Mouse (Mus musculus): ENCODE data around the gene Fggy. TPM values are rescaled to one million over a fixed set of nuclear protein-coding genes. Genes with fewer than 3 reads are reported as not detected.

Fggy gene
- total and polyA plus RNA-seq, 3 experiments = 3.8 to 9.7 (median 7.4) TPM

DNA sequence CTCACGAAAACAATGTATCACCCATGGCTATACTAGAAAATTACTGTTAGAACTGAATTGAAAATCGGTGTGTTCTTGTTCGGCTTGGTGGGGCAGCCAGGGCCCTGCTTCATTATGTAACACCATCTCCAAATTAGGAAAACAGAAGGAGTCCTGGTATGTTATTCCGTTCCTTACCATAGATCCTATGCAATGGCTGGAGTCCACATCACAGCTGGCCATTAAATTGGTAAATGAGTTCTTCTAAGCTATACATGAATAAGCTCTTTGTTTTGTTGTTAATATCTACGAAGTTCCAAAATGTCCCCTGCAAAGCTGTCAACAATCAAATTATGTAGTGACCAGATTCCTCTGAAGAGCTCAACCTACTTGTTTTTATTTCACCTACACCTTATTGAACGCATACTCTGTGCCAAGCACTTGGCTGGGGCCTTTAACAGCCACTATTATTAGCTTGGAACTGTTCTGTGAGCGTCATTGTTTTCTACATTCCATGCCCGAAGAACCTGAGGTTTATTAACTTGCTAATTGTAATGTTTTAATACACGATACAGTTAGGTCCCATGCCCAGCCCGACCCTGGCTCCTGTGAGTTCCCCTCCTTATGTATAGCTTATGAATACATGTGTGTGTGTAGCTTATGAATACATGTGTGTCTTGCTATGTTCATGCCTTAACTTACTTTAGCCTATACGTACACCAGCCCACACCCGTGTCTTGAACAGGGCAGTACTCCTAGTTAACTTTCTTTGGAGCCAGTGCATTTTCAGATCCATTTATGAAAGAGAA, 190.3 kb downstream of the Fggy start:
- Histone ChIP-seq H3K79me2 (replicated peaks; ENCODE audit: control insufficient read depth, insufficient read depth, low read length) (no peaks in the 10 kb centered on the region), H3K4me3 (no peak overlapping the region), H3K27ac (0 out of 2 replicates have a peak overlapping the region, but pooled peaks have one; percentile 15), H3K36me3 (ENCODE audit: control insufficient read depth, insufficient read depth, low read length) (peaks cover 3% of the 10 kb centered on the region; the same call in 1 of the 2 replicates), H3K9ac (ENCODE audit: low read depth, low read length) (no peak overlapping the region), H3K4me1 (ENCODE audit: control insufficient read depth, insufficient read depth, low read length) (peaks cover 3% of the 10 kb centered on the region; the same call in 1 of the 2 replicates), H3K27me3 (ENCODE audit: control insufficient read depth, insufficient read depth, low read length) (no peaks in the 10 kb centered on the region)
- DNase-seq = no peak
- TF ChIP-seq CTCF (IDR thresholded peaks at IDR 0.05) (no peak), POLR2A (IDR thresholded peaks at IDR 0.05; ENCODE audit: insufficient read depth, low read depth, low read length) (no peak), EP300 (IDR thresholded peaks at IDR 0.05; ENCODE audit: insufficient read depth, low read depth, low read length) (no peak)
- WGBS = 79% methylated on average over 12 of the region's 12 CpGs
- intact Hi-C loops (cut with DNase I) = loop anchor here (5.0 to 10.0 kb wide), 2 partner anchors 100 to 453 kb away; no protein-coding TSS in a partner anchor

DNA sequence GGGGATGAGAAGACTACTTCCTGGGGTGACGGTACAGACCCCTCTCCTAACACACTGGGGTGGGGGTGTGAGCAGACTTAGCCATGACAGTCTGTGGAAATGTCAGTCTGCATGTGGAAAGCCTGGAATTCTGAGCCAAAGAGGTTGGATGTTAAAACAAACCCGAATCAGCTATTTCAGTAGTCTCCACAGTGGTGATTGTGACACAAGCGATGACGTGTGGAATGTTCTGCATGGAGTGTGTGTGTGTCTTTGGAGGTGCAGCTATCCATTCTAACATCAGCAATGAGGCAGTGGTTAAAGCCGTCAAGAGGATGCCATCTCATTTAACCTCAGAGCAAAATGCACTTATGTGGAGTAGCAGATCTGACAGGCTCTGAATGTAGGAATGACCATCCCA, 192.9 kb downstream of the Fggy start:
- intact Hi-C loops (cut with DNase I) = no loop called here
- Histone ChIP-seq H3K27ac (no peak overlapping the region), H3K79me2 (replicated peaks; ENCODE audit: control insufficient read depth, insufficient read depth, low read length) (no peaks in the 10 kb centered on the region), H3K4me1 (ENCODE audit: control insufficient read depth, insufficient read depth, low read length) (no peaks in the 10 kb centered on the region), H3K9ac (ENCODE audit: low read depth, low read length) (no peak overlapping the region), H3K36me3 (ENCODE audit: control insufficient read depth, insufficient read depth, low read length) (no peaks in the 10 kb centered on the region), H3K27me3 (ENCODE audit: control insufficient read depth, insufficient read depth, low read length) (no peaks in the 10 kb centered on the region), H3K4me3 (no peak overlapping the region)
- no peak for TF ChIP-seq EP300 (IDR thresholded peaks at IDR 0.05; ENCODE audit: insufficient read depth, low read depth, low read length)
- TF ChIP-seq CTCF (IDR thresholded peaks at IDR 0.05) = no peak
- no peak for TF ChIP-seq POLR2A (IDR thresholded peaks at IDR 0.05; ENCODE audit: insufficient read depth, low read depth, low read length)
- no peak for DNase-seq
- 62% methylated on average over 5 of the region's 5 CpGs for WGBS

DNA sequence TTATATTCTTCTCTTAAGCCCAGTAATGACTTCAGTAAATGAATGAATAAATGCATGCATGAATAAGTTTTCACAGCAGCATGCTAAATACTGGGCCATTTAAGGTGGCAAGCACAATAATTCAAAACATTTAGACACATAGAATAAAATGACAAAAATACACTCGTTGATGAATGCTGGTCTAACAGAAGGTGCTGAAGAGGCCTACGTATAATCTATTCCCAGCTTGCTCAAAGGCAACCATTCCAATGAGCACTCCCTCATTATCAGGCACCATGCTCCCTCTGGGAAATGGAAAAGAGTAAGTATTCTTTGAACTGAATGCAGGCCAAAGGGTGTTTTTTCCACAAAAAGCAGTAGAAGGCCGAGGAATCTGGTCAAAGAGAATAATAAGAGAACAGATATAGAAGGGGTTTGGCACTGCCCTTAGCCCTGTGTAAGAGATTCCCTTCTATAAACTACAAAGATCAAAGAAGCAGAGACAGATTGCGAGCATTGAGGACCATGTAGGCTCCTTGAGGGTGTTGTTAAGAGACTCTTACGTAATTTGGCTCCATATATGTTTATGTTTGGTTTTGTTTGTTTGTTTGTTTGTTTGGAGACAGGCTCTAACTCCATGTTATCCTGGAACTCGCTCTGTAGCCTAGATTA, 195.4 kb downstream of the Fggy start:
- Histone ChIP-seq H3K4me1 (ENCODE audit: control insufficient read depth, insufficient read depth, low read length) (no peaks in the 10 kb centered on the region), H3K27me3 (ENCODE audit: control insufficient read depth, insufficient read depth, low read length) (no peaks in the 10 kb centered on the region), H3K79me2 (replicated peaks; ENCODE audit: control insufficient read depth, insufficient read depth, low read length) (no peaks in the 10 kb centered on the region), H3K9ac (ENCODE audit: low read depth, low read length) (no peak overlapping the region), H3K36me3 (ENCODE audit: control insufficient read depth, insufficient read depth, low read length) (no peaks in the 10 kb centered on the region), H3K4me3 (no peak overlapping the region), H3K27ac (no peak overlapping the region)
- intact Hi-C loops (cut with DNase I) = no loop called here
- DNase-seq = no peak
- 82% methylated on average over 6 of the region's 6 CpGs for WGBS
- TF ChIP-seq EP300 (IDR thresholded peaks at IDR 0.05; ENCODE audit: insufficient read depth, low read depth, low read length) = no peak
- no peak for TF ChIP-seq CTCF (IDR thresholded peaks at IDR 0.05)
- no peak for TF ChIP-seq POLR2A (IDR thresholded peaks at IDR 0.05; ENCODE audit: insufficient read depth, low read depth, low read length)

DNA sequence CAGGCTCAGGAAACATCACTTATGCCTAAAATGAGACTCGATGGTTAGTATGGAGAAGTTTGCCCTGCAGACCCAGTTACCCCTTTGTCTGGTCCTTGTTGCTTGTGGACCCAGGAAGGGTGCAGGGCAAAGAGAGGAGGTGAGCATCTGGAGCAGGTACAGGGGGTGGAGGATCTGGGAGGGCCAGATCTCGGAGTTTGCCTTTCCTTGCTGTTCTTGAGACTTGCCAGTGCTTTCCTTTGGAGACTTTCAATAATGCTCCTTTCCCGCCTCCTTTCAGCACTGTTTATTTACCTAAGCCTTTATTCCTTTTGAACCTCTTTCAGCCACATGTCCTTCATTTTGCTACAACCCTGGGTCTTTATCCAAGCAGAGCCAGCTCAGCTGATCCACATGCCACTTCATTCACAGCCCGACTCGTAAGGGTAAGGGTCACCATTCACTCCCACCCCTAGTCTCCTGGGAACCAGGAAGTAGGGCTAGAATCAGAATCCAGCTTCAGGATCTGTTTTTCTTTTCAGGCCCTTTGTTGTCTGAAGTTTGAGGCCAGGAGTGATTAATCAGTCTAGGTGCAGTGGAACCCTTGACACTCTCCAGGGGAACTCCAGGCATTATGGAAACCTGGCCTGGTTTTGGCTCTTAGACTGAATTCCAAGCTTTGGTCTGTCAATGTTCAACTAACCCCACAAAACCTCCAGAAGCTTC, 201.9 kb downstream of the Fggy start:
- WGBS = 66% methylated on average over 5 of the region's 5 CpGs
- H3K27me3 ChIP-seq (ENCODE audit: control insufficient read depth, insufficient read depth, low read length) = no peaks in the 10 kb centered on the region
- no peak overlapping the region for H3K9ac ChIP-seq (ENCODE audit: low read depth, low read length)
- H3K27ac ChIP-seq = no peak overlapping the region
- H3K4me3 ChIP-seq = no peak overlapping the region
- H3K36me3 ChIP-seq (ENCODE audit: control insufficient read depth, insufficient read depth, low read length) = no peaks in the 10 kb centered on the region
- DNase-seq = no peak
- no peaks in the 10 kb centered on the region for H3K79me2 ChIP-seq (replicated peaks; ENCODE audit: control insufficient read depth, insufficient read depth, low read length)
- H3K4me1 ChIP-seq (ENCODE audit: control insufficient read depth, insufficient read depth, low read length) = no peaks in the 10 kb centered on the region
- intact Hi-C loops (cut with DNase I) = no loop called here
- no peak for TF ChIP-seq POLR2A (IDR thresholded peaks at IDR 0.05; ENCODE audit: insufficient read depth, low read depth, low read length)

DNA sequence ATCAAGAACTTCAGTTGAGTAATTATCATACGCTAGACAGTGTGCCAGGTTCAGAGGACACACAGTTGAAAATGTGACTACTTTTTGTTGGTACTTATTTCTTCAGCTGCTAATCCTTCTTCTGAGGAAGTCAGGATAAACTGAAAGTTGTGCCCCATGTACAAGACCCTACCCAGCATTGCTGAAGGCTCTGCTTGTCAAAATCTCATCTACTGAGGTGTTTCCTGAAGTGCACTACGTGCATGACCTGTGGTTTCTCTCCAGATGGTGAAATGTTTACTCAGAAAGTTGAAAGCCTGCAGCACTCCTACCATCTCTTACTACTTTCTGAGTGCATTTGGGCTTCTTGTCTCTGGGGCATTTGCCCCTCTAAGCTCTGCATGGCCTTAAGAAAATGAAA, 208.1 kb downstream of the Fggy start:
- Histone ChIP-seq H3K27ac (no peak overlapping the region), H3K79me2 (replicated peaks; ENCODE audit: control insufficient read depth, insufficient read depth, low read length) (no peaks in the 10 kb centered on the region), H3K9ac (ENCODE audit: low read depth, low read length) (no peak overlapping the region), H3K27me3 (ENCODE audit: control insufficient read depth, insufficient read depth, low read length) (no peaks in the 10 kb centered on the region), H3K4me1 (ENCODE audit: control insufficient read depth, insufficient read depth, low read length) (no peaks in the 10 kb centered on the region), H3K4me3 (no peak overlapping the region), H3K36me3 (ENCODE audit: control insufficient read depth, insufficient read depth, low read length) (no peaks in the 10 kb centered on the region)
- WGBS = 73% methylated on average over 2 of the region's 2 CpGs
- no peak for DNase-seq
- intact Hi-C loops (cut with DNase I) = no loop called here
- TF ChIP-seq EP300 (IDR thresholded peaks at IDR 0.05; ENCODE audit: insufficient read depth, low read depth, low read length) (no peak), POLR2A (IDR thresholded peaks at IDR 0.05; ENCODE audit: insufficient read depth, low read depth, low read length) (no peak), CTCF (IDR thresholded peaks at IDR 0.05) (no peak)
